Mouse (Mus musculus) midbrain, embryonic 13.5 days (tissue): ENCODE data around the gene Chga. TPM values are rescaled to one million over a fixed set of nuclear protein-coding genes. Genes with fewer than 3 reads are reported as not detected.

Source experiments
- ATAC-seq: fragments of 200-750 bp; cut with Nextera tagmentation; 2 replicates; pipeline ENCODE4 v1.8.0; 2017; ENCODE audit warnings: mild to moderate bottlenecking, moderate TSS enrichment, moderate library complexity
- H3K27ac ChIP-seq: fragments of 300-500 bp; sonication (generic); 2 replicates; pipeline ENCODE4 v1.5.1; 2015; ENCODE audit warnings: inconsistent platforms, mild to moderate bottlenecking, moderate library complexity
- H3K27me3 ChIP-seq: fragments of 300-500 bp; sonication (generic); 2 replicates; pipeline ENCODE4 v1.6.1; 2015; ENCODE audit warnings: mild to moderate bottlenecking, inconsistent platforms
- H3K36me3 ChIP-seq: fragments of 300-500 bp; sonication (generic); 2 replicates; pipeline ENCODE4 v1.6.1; 2015; ENCODE audit warnings: mild to moderate bottlenecking, inconsistent platforms
- H3K4me1 ChIP-seq: fragments of 300-500 bp; sonication (generic); replicated peaks from 2 replicates; pipeline ENCODE4 v1.6.1; 2015; ENCODE audit warnings: inconsistent platforms
- H3K4me2 ChIP-seq: fragments of 300-500 bp; sonication (generic); replicated peaks from 2 replicates; pipeline ENCODE4 v1.6.1; 2015; ENCODE audit warnings: moderate library complexity, mild to moderate bottlenecking, inconsistent platforms
- H3K4me3 ChIP-seq: fragments of 300-500 bp; sonication (generic); replicated peaks from 2 replicates; pipeline ENCODE4 v1.5.1; 2015; ENCODE audit warnings: mild to moderate bottlenecking, inconsistent platforms
- H3K9ac ChIP-seq: fragments of 300-500 bp; sonication (generic); replicated peaks from 2 replicates; pipeline ENCODE4 v1.6.1; 2015; ENCODE audit warnings: mild to moderate bottlenecking, inconsistent platforms
- H3K9me3 ChIP-seq: fragments of 300-500 bp; sonication (generic); 2 replicates; pipeline ENCODE4 v1.6.1; 2016; ENCODE audit warnings: mild to moderate bottlenecking, inconsistent platforms
- WGBS: fragments of 180-500 bp; shearing (Covaris S2); methylation state at CpG from one replicate; pipeline ENCODE4 v1.1.7; 2015; 5-methylcytosine and 5-hydroxymethylcytosine counted together
- polyA plus RNA-seq: library from polyadenylated mRNA; unstranded; fragments of >200 nt; fragmentation: Nextera tagmentation; extraction: Ambion mirVana; gene quantifications from 2 replicates; pipeline ENCODE4 v1.2.1, GENCODE M21; 2015

The Chga gene
- 88.9 and 90.0 TPM in 2 replicates for polyA plus RNA-seq

DNA sequence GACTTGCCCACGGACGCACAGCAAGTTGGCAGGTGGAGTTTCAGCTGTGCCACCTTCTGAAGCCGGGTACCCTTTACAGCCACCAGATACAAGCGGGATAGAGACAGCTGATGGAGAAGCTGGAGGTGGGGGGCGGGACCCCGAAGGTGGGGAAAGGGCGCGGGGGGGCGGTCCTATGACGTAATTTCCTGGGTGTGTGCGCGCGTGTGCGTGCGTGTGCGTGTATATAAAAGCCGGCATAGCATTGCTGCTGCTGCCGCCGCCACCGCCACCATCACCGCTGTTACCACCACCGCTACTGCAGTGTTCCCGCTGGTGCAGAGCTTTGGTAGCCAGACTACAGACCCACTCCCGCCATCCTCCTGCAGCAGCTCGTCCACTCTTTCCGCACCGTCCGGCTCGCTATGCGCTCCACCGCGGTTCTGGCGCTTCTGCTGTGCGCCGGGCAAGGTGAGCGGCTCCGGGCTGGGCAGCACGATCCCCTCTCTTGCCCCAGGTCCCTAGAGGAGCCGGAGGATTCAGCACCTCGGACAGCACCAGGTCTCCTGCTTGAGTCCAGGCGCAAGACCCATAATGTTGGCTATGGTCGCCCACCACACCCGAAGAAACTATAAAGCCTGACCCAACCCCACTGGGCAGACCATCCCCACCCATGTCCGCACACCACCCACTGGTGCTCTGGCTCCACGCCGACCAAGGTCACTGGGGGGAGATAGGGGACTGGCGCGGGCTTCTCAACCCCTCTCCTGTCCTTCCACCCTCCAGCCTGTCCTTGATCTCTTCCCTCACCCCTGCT lies at the start of gene Chga:
Gene Chga, plus strand, starts transcription at position 249 of the 796 bp plus-strand sequence.
- Histone ChIP-seq H3K4me3 (peak within 1 kb of the TSS; percentile 73), H3K4me1 (peaks cover 36% of the 10 kb centered on the region), H3K4me2 (peak within 1 kb of the TSS; percentile 90), H3K36me3 (peaks cover 10% of the 10 kb centered on the region), H3K9me3 (no peaks in the 10 kb centered on the region), H3K27me3 (peaks cover 10% of the 10 kb centered on the region; the same call in 1 of the 2 replicates), H3K27ac (peak within 1 kb of the TSS; percentile 86), H3K9ac (peak within 1 kb of the TSS; percentile 82)
- 2% methylated on average over 46 of the region's 48 CpGs for WGBS
- ATAC-seq = peak; percentile 84

- Histone ChIP-seq H3K27me3 (no peaks in the 10 kb centered on the region), H3K27ac (no peak overlapping the region), H3K4me2 (no peak overlapping the region), H3K4me3 (no peak overlapping the region), H3K9me3 (no peaks in the 10 kb centered on the region), H3K4me1 (no peaks in the 10 kb centered on the region), H3K36me3 (no peaks in the 10 kb centered on the region), H3K9ac (no peak overlapping the region)
- 73% methylated on average over 9 of the region's 9 CpGs for WGBS
- ATAC-seq = no peak
Measured at GRCm38 (mm10) chr12:102505131-102505713, 49.5 kb upstream of the Chga start.

GRCm38 (mm10) chr12:102505949-102506348 lies 48.8 kb upstream of the Chga start:
- Histone ChIP-seq H3K4me2 (no peak overlapping the region), H3K27me3 (no peaks in the 10 kb centered on the region), H3K9me3 (no peaks in the 10 kb centered on the region), H3K4me3 (no peak overlapping the region), H3K9ac (no peak overlapping the region), H3K27ac (no peak overlapping the region), H3K4me1 (peaks cover 3% of the 10 kb centered on the region), H3K36me3 (no peaks in the 10 kb centered on the region)
- no peak for ATAC-seq
- WGBS = 93% methylated on average over 7 of the region's 7 CpGs

DNA sequence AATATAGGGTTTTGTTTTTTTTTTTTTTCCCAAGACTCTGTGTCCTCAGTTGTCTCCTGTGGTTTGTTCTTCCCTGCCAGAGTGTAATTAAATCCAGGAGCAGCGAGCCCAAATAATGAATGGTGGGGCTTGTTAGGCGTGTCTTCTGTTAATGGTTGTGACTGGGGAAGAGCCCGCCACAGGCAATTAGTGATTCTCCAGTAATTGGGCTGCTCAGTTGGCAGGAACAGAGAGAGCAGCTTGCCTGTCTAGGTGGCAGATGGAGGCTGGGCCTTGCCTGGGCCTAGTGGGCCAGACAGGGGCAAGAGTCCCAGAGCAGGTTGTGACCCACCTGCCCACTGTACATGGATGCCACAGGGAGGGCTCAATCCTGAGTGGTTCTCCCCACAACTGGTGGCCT lies 43.4 kb upstream of the Chga start:
- Histone ChIP-seq H3K4me1 (peaks cover 17% of the 10 kb centered on the region), H3K27me3 (no peaks in the 10 kb centered on the region), H3K36me3 (no peaks in the 10 kb centered on the region), H3K9me3 (no peaks in the 10 kb centered on the region), H3K4me3 (no peak overlapping the region), H3K4me2 (no peak overlapping the region), H3K27ac (peak overlapping the region; percentile 22), H3K9ac (no peak overlapping the region)
- ATAC-seq = peak; percentile 78
- WGBS = 32% methylated on average over 3 of the region's 3 CpGs

GRCm38 (mm10) chr12:102514151-102514550 lies 40.6 kb upstream of the Chga start:
- H3K9ac ChIP-seq = no peak overlapping the region
- H3K27me3 ChIP-seq = no peaks in the 10 kb centered on the region
- H3K36me3 ChIP-seq = no peaks in the 10 kb centered on the region
- H3K4me3 ChIP-seq = no peak overlapping the region
- ATAC-seq = no peak
- no peaks in the 10 kb centered on the region for H3K9me3 ChIP-seq
- peaks cover 17% of the 10 kb centered on the region for H3K4me1 ChIP-seq
- 65% methylated on average over 6 of the region's 6 CpGs for WGBS
- H3K4me2 ChIP-seq = no peak overlapping the region
- H3K27ac ChIP-seq = no peak overlapping the region

DNA sequence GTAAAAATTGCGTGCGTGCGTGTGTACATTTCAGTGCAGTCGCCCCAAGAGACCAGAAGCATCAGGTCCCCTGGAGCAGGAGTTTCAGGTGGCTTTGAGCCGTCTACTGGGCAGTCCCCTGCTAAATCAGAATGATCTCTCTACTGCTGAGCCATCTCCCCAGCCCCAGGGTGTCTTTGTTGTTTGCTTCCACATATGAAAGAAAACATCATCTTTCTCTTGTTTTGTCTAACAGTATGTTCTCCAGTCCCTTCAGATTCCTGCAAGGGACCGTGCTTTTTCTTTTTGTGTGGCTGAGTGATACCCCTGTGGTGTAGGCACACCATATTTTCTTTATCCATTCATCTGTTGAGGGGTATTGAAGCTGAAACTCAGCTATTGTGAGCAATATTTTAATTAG lies 40.0 kb upstream of the Chga start:
- ATAC-seq = no peak
- Histone ChIP-seq H3K27me3 (no peaks in the 10 kb centered on the region), H3K4me3 (no peak overlapping the region), H3K36me3 (no peaks in the 10 kb centered on the region), H3K9ac (no peak overlapping the region), H3K9me3 (no peaks in the 10 kb centered on the region), H3K4me1 (peaks cover 17% of the 10 kb centered on the region), H3K4me2 (no peak overlapping the region), H3K27ac (no peak overlapping the region)
- 72% methylated on average over 6 of the region's 6 CpGs for WGBS

- Histone ChIP-seq H3K36me3 (no peaks in the 10 kb centered on the region), H3K27me3 (no peaks in the 10 kb centered on the region), H3K27ac (no peak overlapping the region), H3K4me3 (no peak overlapping the region), H3K4me2 (no peak overlapping the region), H3K9ac (no peak overlapping the region), H3K4me1 (peaks cover 11% of the 10 kb centered on the region), H3K9me3 (no peaks in the 10 kb centered on the region)
- ATAC-seq = no peak
- 74% methylated on average over 4 of the region's 4 CpGs for WGBS
Measured at GRCm38 (mm10) chr12:102516151-102516550, 38.6 kb upstream of the Chga start.

- no peak overlapping the region for H3K4me2 ChIP-seq
- H3K27ac ChIP-seq = no peak overlapping the region
- H3K4me3 ChIP-seq = no peak overlapping the region
- no peak overlapping the region for H3K9ac ChIP-seq
- ATAC-seq = no peak
- H3K27me3 ChIP-seq = no peaks in the 10 kb centered on the region
- H3K36me3 ChIP-seq = no peaks in the 10 kb centered on the region
- H3K9me3 ChIP-seq = no peaks in the 10 kb centered on the region
- peaks cover 14% of the 10 kb centered on the region for H3K4me1 ChIP-seq
- 84% methylated on average over 13 of the region's 13 CpGs for WGBS
Measured at GRCm38 (mm10) chr12:102517647-102518046, 37.1 kb upstream of the Chga start.

GRCm38 (mm10) chr12:102519929-102520720 lies 34.6 kb upstream of the Chga start:
- Histone ChIP-seq H3K27me3 (no peaks in the 10 kb centered on the region), H3K36me3 (no peaks in the 10 kb centered on the region), H3K9ac (no peak overlapping the region), H3K27ac (no peak overlapping the region), H3K4me2 (no peak overlapping the region), H3K4me1 (peaks cover 7% of the 10 kb centered on the region), H3K4me3 (no peak overlapping the region), H3K9me3 (no peaks in the 10 kb centered on the region)
- 91% methylated on average over 12 of the region's 12 CpGs for WGBS
- no peak for ATAC-seq

- Histone ChIP-seq H3K4me3 (no peak overlapping the region), H3K4me1 (peaks cover 7% of the 10 kb centered on the region), H3K27me3 (no peaks in the 10 kb centered on the region), H3K27ac (0 out of 2 replicates have a peak overlapping the region, but pooled peaks have one; percentile 12), H3K4me2 (no peak overlapping the region), H3K36me3 (no peaks in the 10 kb centered on the region), H3K9ac (no peak overlapping the region), H3K9me3 (no peaks in the 10 kb centered on the region)
- 45% methylated on average over 13 of the region's 13 CpGs for WGBS
- no peak for ATAC-seq
Measured at GRCm38 (mm10) chr12:102521777-102522319, 32.9 kb upstream of the Chga start.

- H3K4me2 ChIP-seq = no peak overlapping the region
- H3K4me1 ChIP-seq = peaks cover 7% of the 10 kb centered on the region
- H3K9ac ChIP-seq = no peak overlapping the region
- WGBS = 67% methylated on average over 3 of the region's 3 CpGs
- H3K9me3 ChIP-seq = no peaks in the 10 kb centered on the region
- H3K36me3 ChIP-seq = no peaks in the 10 kb centered on the region
- H3K4me3 ChIP-seq = no peak overlapping the region
- no peaks in the 10 kb centered on the region for H3K27me3 ChIP-seq
- no peak for ATAC-seq
- H3K27ac ChIP-seq = no peak overlapping the region
Measured at GRCm38 (mm10) chr12:102524216-102524615, 30.6 kb upstream of the Chga start.

GRCm38 (mm10) chr12:102524760-102525159 lies 30.0 kb upstream of the Chga start:
- Histone ChIP-seq H3K4me2 (no peak overlapping the region), H3K27me3 (no peaks in the 10 kb centered on the region), H3K36me3 (no peaks in the 10 kb centered on the region), H3K9me3 (no peaks in the 10 kb centered on the region), H3K9ac (no peak overlapping the region), H3K4me1 (peaks cover 7% of the 10 kb centered on the region), H3K4me3 (no peak overlapping the region), H3K27ac (no peak overlapping the region)
- ATAC-seq = no peak
- WGBS = 23% methylated on average over 6 of the region's 6 CpGs
